Mouse (Mus musculus) left cerebral cortex, adult 11 months (tissue): Measurements from ENCODE around the gene Sbf2.
A peak's percentile ranks its signal among the peaks of the same experiment; 100 is the strongest.
"Not testable (repeated sequence)": the region's sequence is repeated elsewhere in the genome, so short reads cannot be mapped to it uniquely, and the experiment has no call there.

Source experiments
- DNase-seq: peaks from one replicate; pipeline ENCODE4 v3.0.0; 2022; ENCODE audit warnings: low spot score

Sbf2 gene

DNA sequence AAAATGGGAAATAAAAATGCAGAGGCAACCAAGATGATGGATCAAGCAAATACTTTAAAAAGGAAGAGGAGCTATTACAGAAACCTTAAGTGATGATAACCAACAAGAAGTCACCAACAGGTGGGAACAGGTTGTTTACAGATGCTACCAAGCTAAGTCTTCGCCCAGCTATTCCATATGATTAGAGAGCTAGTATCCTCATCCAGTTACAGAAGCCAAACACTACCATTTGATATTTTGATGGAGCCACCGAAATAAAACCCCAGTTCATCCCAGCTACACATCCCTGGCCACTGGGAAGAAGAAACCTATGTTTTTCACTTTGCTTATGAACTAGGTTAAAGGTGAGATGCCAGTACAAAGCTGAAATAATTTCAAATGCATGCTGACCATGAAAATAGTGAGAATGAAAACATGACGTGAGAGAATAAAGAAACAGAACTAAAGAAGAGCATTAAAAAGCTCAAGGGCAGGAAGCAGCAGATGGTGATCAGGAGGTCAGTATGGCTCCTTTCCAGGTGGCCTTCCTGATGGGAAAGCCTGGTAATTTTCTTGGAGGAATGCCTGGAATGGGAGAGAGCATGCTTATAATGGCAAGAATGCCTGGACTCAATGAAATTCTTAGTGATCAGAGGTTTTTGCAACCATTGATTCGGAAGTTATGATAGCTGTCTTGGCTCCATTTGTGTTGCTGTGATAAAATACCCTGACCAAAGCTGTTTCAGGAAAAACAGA lies 48.7 kb downstream of the Sbf2 start:
- DNase-seq = no peak

GRCm38 (mm10) chr7:110561647-110562046 lies 53.1 kb downstream of the Sbf2 start:
- no peak for DNase-seq

- DNase-seq = no peak
These were observed 57.7 kb downstream of the Sbf2 start for GRCm38 (mm10) chr7:110557001-110557400.

GRCm38 (mm10) chr7:110556221-110556620 lies 58.5 kb downstream of the Sbf2 start:
- DNase-seq = no peak

- DNase-seq = peak; percentile 35
These were observed 59.5 kb downstream of the Sbf2 start for GRCm38 (mm10) chr7:110555260-110555659.

DNA sequence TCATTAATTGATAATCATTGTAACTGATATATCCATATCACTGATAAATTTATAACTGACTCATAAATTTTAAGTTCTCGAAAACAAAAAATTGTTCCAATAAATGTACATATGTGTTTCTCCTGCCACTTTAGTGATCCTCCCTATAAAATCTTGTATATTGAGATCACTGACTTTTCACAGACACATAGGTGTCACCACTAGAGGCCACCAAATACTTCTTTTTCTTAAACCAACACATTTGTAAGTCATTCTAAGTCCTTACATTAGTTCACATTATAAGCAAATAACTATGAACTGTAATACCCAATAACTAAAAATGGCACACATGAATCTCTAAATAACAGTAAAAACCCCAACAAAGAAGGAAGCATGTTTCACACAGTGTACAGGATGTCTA lies 66.5 kb downstream of the Sbf2 start:
- DNase-seq = no peak

- DNase-seq = no peak
These were observed 71.4 kb downstream of the Sbf2 start for GRCm38 (mm10) chr7:110543341-110543740.

DNA sequence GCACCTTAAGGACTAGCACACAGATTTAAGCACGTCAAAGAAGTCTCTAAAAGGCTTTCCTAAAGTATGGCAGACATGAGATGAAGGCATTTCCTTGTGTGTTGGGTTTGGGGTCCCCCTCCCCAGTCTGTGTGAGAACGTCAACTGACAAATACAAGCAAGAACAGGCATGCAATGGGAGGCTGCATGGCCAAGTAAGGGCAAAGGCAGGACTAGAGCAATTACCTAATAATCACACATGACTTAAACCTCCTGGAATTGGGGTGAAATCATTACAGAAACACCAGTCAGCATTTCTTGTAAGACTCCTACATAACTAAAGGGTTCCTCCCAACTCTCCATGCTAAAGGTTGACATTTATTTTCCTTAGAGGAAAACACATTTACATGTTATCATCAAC lies 75.5 kb downstream of the Sbf2 start:
- DNase-seq = no peak

DNA sequence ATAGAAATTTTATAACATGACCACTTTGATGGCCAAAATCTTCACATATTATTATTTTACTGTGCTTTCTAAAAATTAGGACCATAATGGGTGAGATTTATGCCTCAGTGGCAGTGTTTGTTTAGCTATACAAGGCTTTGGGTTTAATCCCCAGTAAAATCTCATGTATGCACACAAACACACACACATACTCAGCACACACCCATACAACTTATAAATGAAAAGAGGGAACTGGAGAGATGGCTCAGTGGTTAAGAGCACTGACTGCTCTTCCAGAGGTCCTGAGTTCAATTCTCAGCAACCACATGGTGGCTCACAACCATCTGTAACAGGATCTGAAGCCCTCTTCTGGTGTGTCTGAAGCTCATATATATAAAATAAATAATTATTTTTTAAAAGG lies 84.4 kb downstream of the Sbf2 start:
- DNase-seq = not testable (repeated sequence)

DNA sequence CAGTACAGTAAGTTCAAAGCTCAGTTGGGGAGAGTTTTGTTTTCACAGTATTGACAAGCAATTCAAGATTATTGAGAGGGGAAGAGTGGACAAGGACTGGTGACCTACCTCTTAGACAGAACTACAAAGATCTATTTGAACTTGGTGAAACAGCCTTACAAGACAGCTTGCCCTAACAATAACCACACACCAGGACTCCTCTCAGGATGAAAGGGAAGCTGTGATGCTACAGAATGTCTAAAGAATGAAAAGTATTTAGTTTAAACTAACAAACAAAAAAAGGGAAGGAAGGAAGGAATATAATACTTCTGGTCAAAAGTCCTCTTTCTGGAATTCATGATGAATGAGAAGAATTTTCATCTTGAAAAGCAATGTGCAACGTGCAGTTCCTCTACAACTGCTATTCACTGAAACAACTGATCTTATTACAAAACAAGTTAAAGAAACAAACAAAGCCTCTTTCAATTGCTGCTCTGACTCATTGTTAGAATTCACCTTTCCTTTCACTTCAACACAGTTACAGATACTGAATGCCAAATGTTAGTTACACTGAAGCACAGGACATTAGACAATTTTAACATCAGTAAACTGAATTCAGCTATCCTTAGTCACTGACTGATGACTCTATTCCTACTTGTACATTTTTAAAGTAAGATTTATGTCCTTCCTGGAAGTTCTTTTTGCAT lies 89.5 kb downstream of the Sbf2 start:
- DNase-seq = no peak

- no peak for DNase-seq
These were observed 98.2 kb downstream of the Sbf2 start for GRCm38 (mm10) chr7:110516241-110517220.

DNA sequence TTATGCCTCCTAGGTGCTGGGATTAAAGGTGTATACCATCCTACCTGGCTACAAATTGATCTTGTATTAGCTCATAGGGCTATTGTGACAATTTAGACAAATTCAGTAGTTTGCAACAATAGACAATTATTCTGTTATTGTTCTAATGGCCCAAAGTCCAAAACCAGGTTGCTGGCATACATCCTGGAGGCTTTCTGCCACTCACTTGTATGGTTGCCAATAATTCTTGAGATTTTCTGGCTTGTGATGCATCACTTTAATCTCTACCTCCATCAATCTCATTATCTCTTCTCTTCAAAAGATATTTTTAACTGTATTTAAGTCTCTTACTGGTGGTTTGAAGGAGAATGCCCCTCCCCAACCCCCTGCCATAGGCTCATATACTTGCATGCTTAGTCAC lies 100.6 kb downstream of the Sbf2 start:
- DNase-seq = no peak

DNA sequence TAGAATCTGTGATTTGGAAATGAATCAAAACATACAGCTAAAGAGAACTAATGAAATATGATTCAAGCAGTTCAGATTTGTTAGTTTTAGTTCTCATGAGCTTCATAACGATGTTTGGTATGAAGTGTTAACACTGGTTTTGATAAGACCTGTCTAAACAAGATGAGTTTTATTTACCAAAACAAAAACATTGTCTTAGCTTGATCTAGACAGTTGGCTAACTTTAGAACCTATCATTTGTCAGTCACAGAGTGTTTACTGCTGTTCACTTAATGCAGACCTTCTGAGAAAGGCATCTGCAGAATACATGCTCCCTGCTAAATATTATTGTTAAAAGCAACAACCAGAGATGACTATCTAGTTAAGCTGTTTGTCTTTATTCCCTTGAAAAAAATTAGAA lies 116.1 kb downstream of the Sbf2 start:
- no peak for DNase-seq

GRCm38 (mm10) chr7:110491038-110491437 lies 123.7 kb downstream of the Sbf2 start:
- DNase-seq = no peak

- DNase-seq = no peak
These were observed 129.7 kb downstream of the Sbf2 start for GRCm38 (mm10) chr7:110485051-110485450.

- no peak for DNase-seq
These were observed 143.7 kb downstream of the Sbf2 start for GRCm38 (mm10) chr7:110470987-110471386.

DNA sequence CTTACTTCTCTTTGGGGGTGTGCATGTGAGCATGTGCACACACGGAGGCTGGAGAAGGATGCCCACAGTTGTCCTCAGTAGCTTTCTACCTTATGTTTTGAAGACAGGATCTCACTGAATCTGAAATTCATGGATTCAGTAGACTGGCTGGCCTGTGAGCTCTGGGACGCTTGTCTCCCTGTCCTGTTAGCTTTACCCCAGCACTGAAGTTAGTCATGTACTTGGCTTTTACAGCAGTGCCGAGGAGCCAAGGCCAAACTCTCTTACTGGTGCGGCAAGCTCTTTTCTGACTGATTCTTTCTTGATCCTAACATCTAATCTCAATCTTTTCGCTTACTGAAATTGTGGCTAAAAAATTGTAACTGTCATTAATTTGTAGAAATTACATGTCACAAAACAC lies 151.3 kb downstream of the Sbf2 start:
- no peak for DNase-seq

DNA sequence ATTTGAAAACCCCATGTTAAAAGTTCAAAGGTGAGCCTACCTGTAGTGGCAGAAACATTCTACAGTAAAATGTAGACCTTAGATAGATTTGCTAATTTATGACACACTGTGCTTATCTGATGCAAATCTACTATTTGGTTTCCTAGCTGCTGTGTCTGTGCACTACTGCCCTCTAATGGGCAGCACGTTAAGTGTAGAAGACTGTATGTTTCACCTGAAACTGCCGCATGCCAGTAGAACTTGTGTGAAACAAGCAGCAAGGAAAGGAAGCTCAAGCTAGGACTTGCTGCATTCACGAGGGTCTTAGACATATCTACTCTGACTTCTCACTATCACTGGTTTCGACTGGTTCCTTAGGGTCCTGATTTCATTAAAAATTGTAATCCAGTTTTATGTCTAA lies 182.4 kb downstream of the Sbf2 start:
- peak; percentile 50 for DNase-seq

DNA sequence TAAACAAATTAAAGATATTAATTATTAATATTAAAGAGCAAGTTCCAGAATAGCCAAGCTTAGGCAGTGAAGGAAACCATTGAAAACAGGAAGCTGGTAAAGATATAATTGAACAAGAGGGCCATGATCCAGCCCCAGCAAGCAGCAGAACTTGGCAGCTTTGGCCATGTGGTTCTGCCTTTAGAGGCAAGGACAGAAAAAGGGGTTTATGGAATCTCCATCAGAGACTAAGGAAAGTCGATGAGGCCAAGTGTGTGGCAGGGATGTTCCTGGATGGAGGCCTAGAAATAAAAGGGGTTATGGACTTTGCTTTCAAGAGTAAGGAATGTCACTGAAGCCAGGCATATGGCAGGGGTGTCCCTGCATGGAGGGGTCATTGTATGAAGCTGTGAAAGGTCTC lies 198.4 kb downstream of the Sbf2 start:
- DNase-seq = no peak

DNA sequence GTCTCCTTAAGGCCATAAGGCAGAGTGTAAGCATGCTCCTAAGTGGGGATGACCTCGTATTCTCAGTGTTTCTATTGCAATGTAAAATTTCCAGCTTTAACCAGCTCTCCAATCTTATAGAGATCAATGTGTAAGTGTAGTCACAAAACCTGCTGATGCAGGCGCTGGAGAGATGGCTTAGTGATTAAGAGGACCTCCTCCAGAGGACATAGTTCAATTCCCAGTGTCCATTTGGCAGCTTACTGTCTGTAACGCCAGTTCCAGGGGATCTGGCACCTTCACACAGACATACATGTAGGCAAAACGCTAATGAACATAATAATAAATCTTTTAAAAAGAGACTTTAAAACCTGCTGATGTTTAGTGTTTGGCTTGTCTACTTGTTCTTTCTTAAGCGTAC lies 200.4 kb downstream of the Sbf2 start:
- no peak for DNase-seq

DNA sequence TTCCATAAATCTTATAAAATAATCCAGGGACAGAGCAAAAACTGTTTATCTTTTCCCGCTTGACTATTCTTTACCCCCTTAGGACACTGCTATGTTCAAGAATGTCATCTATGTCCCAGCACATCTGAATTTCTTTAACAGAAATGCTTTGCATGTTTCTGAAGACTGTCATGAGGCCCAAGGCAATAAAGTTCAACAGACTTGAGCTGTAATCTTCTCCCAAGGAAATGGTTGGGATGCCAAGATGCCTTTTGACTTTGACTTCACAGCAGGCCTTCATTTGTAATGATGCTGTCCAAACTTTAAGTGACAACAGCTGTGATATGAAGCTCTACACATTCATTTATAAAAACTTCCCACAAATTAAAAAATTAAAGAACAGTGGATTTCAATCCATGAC lies 212.6 kb downstream of the Sbf2 start:
- DNase-seq = no peak

DNA sequence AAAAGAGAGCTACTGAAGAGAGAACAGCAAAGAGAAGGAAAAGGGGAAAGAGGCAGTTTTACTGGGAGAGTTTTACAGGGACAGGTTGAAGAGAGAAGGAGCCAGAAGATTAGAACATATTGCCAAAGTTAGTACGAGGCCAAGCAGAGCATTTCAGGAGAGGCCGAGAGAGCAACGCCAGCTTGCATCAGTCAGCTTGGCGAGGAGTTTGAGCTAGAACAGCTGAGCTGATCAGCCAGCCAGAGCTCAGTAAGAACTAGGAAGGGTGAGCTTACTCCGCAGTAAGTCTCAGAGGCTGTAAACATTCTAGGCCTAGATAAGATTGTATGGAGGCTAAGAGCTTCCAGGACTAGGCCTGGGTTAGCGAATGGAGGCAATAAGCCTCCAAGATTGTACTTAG lies 222.1 kb downstream of the Sbf2 start:
- no peak for DNase-seq

DNA sequence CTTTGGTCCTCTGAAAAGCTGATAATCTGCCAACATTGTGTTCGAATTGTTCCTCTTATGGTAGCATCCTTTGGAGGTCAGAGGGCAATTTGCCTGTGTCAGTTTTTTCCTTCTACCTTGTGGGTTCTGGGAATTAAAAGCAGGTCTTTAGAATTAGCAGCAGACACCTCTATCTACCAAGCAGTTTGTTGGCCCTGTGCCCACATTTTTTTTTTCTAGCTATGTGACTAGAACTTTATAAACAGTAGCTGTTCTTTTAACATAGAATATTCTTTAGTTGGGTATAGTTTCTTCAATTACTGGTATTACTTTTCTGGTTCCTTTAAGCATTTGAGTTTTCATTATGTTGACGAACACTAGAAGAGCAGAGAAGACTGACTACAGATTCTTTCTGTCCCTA lies 223.1 kb downstream of the Sbf2 start:
- DNase-seq = no peak
